Mouse (Mus musculus): ENCODE data around the gene Rpap1. TPM values are rescaled to one million over a fixed set of nuclear protein-coding genes. Genes with fewer than 3 reads are reported as not detected.

Rpap1 gene
- polyA plus RNA-seq (2012; rRNA removed) = 21.9 and 22.8 TPM in 2 replicates

DNA sequence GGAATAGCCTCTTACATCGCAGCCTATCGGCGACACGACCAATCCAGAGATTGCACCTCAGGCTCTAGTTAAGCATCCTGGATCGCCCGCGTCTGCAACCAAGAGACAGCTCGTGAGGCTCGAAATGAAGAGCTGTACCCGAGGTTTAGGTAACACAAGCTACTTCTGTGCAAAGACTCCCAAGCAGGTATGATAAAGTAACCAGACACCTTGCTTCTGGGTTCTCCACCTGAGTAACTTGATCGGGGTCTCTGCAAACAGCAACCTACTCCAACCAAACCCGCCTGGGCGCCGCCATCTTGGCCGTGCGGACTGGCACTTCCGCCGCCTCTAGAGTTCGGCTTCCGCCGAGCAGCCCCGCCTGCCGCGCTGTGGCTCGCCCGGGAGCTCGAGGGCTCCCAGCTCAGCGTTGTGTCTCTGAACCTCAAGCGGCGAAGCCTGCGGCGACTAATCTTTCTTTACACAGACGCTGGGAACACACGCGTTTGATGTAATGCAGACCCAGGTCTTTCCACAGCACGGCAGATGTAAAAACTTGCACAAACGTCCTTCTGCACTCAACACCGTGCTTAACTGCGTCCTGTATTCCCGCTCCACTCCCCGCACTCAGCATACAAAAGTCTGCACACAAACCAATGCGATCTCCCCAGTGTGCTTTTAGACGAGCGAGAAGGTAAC is at the start of gene Rpap1:
TSS of gene Rpap1 (minus strand) at position 332 of the 678 bp plus-strand sequence.

DNA sequence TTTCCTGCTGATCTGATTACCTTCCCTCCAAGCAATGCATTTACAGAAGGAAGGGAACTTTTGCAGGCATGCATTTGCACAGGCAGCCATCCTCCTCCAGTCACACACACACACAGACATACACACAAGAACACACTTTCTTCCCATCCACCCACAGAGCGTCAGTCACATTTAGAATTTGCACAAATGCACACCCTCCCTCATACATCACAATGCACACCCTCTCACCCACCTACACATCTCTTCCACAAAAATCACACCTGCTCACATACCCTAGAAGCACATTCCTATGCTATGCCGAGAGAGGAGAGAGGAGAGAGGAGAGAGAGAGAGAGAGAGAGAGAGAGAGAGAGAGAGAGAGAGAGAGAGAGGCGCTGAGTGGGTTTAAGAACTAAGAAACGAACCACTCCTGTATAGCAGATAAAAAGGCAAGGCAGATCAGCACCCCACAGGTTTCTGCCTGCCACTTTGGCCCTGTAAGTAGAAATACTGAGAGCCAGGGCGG is 10.0 kb upstream of the Rpap1 start, which contains the start of gene Tyro3:
TSS of gene Tyro3 (plus strand) at position 455 of the 505 bp plus-strand sequence.

DNA sequence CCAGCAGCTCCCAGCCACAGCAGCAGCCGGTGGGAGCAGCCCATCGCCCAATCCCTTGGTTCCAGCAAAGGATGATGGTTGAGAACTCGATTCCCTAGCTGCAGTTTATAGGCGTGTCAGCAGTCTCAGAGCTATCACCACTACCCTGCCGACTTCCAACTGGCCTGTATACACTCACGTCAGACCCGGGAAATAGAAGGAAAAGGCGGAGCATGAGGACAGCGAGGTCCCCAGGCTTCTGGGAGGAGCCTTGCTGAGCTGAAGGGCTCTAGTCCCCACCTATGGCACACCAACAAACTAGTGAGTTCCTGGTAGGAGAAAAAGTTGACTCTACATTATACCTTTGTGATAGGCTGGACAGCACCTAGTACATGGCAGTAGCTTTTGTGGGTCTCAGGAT is 27.1 kb downstream of the Rpap1 start, which contains the start of gene Ltk:
TSS of gene Ltk (minus strand) at position 181 of the 400 bp plus-strand sequence.

DNA sequence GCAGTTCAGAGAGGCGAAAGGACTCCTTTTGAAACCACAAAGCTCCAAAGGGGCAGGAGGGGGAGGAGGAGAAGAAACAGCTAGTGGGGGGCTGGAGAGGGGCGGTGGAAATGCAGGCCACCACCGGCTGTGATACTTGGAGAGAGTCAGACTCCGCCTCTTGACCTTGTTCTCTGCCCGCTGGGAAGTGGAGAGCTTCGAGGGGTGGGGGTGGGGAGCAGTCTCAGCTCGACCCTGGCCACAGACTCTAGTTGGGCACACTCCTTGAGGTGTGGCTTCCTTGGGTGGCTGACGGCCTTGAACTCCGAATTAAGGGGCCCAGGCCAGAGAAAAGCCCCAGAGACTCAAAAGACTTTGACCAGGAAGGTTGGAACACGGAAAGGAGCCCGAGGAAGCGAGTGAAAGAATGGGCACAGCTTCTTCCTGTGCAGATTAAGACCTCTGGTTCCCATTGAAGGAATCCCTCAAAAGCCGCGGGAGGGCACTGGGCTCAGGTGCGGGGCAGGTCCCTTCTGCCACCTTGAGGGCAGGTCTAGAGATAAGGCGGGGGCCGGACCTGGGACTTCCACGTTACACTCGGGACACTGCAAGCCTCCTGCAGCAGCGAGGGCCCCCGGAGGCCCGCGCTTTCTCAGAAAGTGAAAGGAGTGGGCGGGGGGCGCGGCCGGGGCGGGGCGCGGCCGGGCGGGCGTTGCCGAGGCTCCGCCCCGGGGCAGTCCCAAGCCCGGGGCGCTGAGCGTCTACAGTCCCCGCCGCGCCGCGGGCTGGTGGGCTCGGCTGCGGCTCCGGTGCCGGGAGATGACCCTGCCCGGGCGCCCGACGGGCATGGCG is 45.5 kb downstream of the Rpap1 start, which contains the start of gene Itpka:
TSS of gene Itpka (plus strand) at position 757 of the 831 bp plus-strand sequence.

Other genes with a start within 250 kb of the Rpap1 start
- gene Exd1, start 239.9 kb downstream of the Rpap1 start, polyA plus RNA-seq (2012; rRNA removed) = 0.33 and 0.75 TPM in 2 replicates
- gene Chp1, start 239.8 kb downstream of the Rpap1 start, polyA plus RNA-seq (2012; rRNA removed) = 57.5 and 59.8 TPM in 2 replicates
- gene Nusap1, start 169.2 kb downstream of the Rpap1 start, polyA plus RNA-seq (2012; rRNA removed) = 20.2 and 28.4 TPM in 2 replicates
- gene Oip5, start 169.1 kb downstream of the Rpap1 start, polyA plus RNA-seq (2012; rRNA removed) = 8.9 and 12.5 TPM in 2 replicates
- gene Ndufaf1, start 124.7 kb downstream of the Rpap1 start, polyA plus RNA-seq (2012; rRNA removed) = 14.9 and 17.0 TPM in 2 replicates
- gene Rtf1, start 112.5 kb downstream of the Rpap1 start, polyA plus RNA-seq (2012; rRNA removed) = 44.9 and 45.5 TPM in 2 replicates
- 0.50 and 0.55 TPM in 2 replicates for gene Itpka, start 45.2 kb downstream of the Rpap1 start, polyA plus RNA-seq (2012; rRNA removed)
- 2.3 and 3.0 TPM in 2 replicates for gene Ltk, start 27.1 kb downstream of the Rpap1 start, polyA plus RNA-seq (2012; rRNA removed)
- 32.2 and 36.3 TPM in 2 replicates for gene Tyro3, start 10.2 kb upstream of the Rpap1 start, polyA plus RNA-seq (2012; rRNA removed)
- gene Mga, start 109.7 kb upstream of the Rpap1 start, polyA plus RNA-seq (2012; rRNA removed) = 21.9 and 24.1 TPM in 2 replicates
- 27.8 and 32.3 TPM in 2 replicates for gene Mapkbp1, start 185.2 kb upstream of the Rpap1 start, polyA plus RNA-seq (2012; rRNA removed)
- 19.5 and 22.5 TPM in 2 replicates for gene Jmjd7, start 239.9 kb upstream of the Rpap1 start, polyA plus RNA-seq (2012; rRNA removed)
- gene Gm28042, start 240.0 kb upstream of the Rpap1 start, polyA plus RNA-seq (2012; rRNA removed) = 24.6 and 25.6 TPM in 2 replicates
- 29.2 and 32.2 TPM in 2 replicates for gene Pla2g4b, start 245.9 kb upstream of the Rpap1 start, polyA plus RNA-seq (2012; rRNA removed)

Data from central nervous system, embryonic 14 days (tissue).